Mouse (Mus musculus): ENCODE results near the gene Syt1.

GRCm38 (mm10) chr10:108929676-108930075, 81.1 kb downstream of the Syt1 start:
- TF ChIP-seq CTCF (IDR thresholded peaks at IDR 0.05; ENCODE audit: borderline replicate concordance, extremely low read depth, insufficient read depth, insufficient read length) (no peak), POLR2A (IDR thresholded peaks at IDR 0.05; ENCODE audit: borderline replicate concordance, extremely low read depth, insufficient read depth, insufficient read length, poor library complexity, severe bottlenecking) (no peak)
